Mouse (Mus musculus): ENCODE data around the gene Tbpl2. TPM values are rescaled to one million over a fixed set of nuclear protein-coding genes. Genes with fewer than 3 reads are reported as not detected.

Gene Tbpl2
- total RNA-seq (2021), result not detected
- long read RNA-seq, experiment 1, result 0 reads
- long read RNA-seq, experiment 2, result 0 reads

- DNase-seq (ENCODE audit: low spot score in 2 of 2), result no peak
Observed at GRCm38 (mm10) chr2:24096495-24096894, at the start of gene Tbpl2. Tbpl2 (minus strand) TSS chr2:24096595.

- no peak for DNase-seq (ENCODE audit: low spot score in 2 of 2)
Observed at GRCm38 (mm10) chr2:24134373-24134772, 38.0 kb upstream of the Tbpl2 start.

- DNase-seq (ENCODE audit: low spot score in 2 of 2), result no peak
Observed at GRCm38 (mm10) chr2:24109085-24109484, 12.7 kb upstream of the Tbpl2 start.

- no peak for DNase-seq (ENCODE audit: low spot score in 2 of 2)
Observed at GRCm38 (mm10) chr2:24103619-24104289, 7.4 kb upstream of the Tbpl2 start.

- no peak for DNase-seq (ENCODE audit: low spot score in 2 of 2)
Observed at GRCm38 (mm10) chr2:24090921-24091320, 5.5 kb downstream of the Tbpl2 start.

- no peak for DNase-seq (ENCODE audit: low spot score in 2 of 2)
Observed at GRCm38 (mm10) chr2:24050459-24050858, 45.9 kb downstream of the Tbpl2 start.

GRCm38 (mm10) chr2:24049344-24049990, 46.9 kb downstream of the Tbpl2 start, which contains the start of gene Hnmt:
Hnmt (minus strand) TSS chr2:24049394.
- DNase-seq (ENCODE audit: low spot score in 2 of 2), result no peak

- peak; percentile 23 to 45 for DNase-seq (ENCODE audit: low spot score in 2 of 2)
Observed at GRCm38 (mm10) chr2:24048480-24049097, 47.8 kb downstream of the Tbpl2 start.

- no peak for DNase-seq (ENCODE audit: low spot score in 2 of 2)
Observed at GRCm38 (mm10) chr2:24047551-24048479, 48.6 kb downstream of the Tbpl2 start.

GRCm38 (mm10) chr2:24042901-24043300, 53.5 kb downstream of the Tbpl2 start:
- DNase-seq (ENCODE audit: low spot score in 2 of 2), result no peak

GRCm38 (mm10) chr2:24040531-24040930, 55.9 kb downstream of the Tbpl2 start:
- DNase-seq (ENCODE audit: low spot score in 2 of 2), result no peak

Other genes starting within 250 kb of the Tbpl2 start
- gene Hnmt, start 47.2 kb downstream of the Tbpl2 start, total RNA-seq (2021), result 1 to 10 TPM; 2.5 to 3.7 TPM
- not detected for gene Il1f8, start 56.6 kb upstream of the Tbpl2 start, total RNA-seq (2021)
- gene Il1f9, start 89.9 kb upstream of the Tbpl2 start, total RNA-seq (2021), result not detected
- gene Il1f6, start 118.8 kb upstream of the Tbpl2 start, total RNA-seq (2021), result not detected
- not detected for gene Il1f5, start 180.4 kb upstream of the Tbpl2 start, total RNA-seq (2021)
- gene Il1f10, start 194.6 kb upstream of the Tbpl2 start, total RNA-seq (2021), result not detected
- under 1 TPM; 0.27 to 0.65 TPM for gene Il1rn, start 240.3 kb upstream of the Tbpl2 start, total RNA-seq (2021)

Measured in gastrocnemius, postnatal 4 days (tissue).